Mouse (Mus musculus) limb, embryonic 14.5 days (tissue): ENCODE data around the gene Zbtb18. TPM values are rescaled to one million over a fixed set of nuclear protein-coding genes. Genes with fewer than 3 reads are reported as not detected.
A peak's percentile ranks its signal among the peaks of the same experiment; 100 is the strongest.

Experiments
- ATAC-seq: fragments of 200-750 bp; cut with Nextera tagmentation; 2 replicates; pipeline ENCODE4 v1.8.0; 2017; ENCODE audit warnings: low read depth, moderate number of reproducible peaks, moderate TSS enrichment; ENCODE audit not compliant: low FRiP score
- DNase-seq: peaks from one replicate; pipeline ENCODE4 v3.0.0-alpha.2; 2015; ENCODE audit warnings: low spot score
- H3K27ac ChIP-seq: fragments of 300-500 bp; sonication (generic); replicated peaks from 2 replicates; pipeline ENCODE4 v1.5.1; 2014; ENCODE audit warnings: low read depth, mild to moderate bottlenecking, low read length, moderate library complexity, mixed read lengths
- H3K27me3 ChIP-seq: fragments of 300-500 bp; sonication (generic); 2 replicates; pipeline ENCODE4 v1.6.1; 2014; ENCODE audit warnings: low read length, mixed read lengths; ENCODE audit not compliant: control insufficient read depth, insufficient read depth
- H3K36me3 ChIP-seq: fragments of 300-500 bp; sonication (generic); 2 replicates; pipeline ENCODE4 v1.6.1; 2014; ENCODE audit warnings: mild to moderate bottlenecking, low read length, moderate library complexity, mixed read lengths; ENCODE audit not compliant: control insufficient read depth, insufficient read depth
- H3K4me1 ChIP-seq: fragments of 300-500 bp; sonication (generic); 2 replicates; pipeline ENCODE4 v1.6.1; 2014; ENCODE audit warnings: antibody characterized with exemption, low read length, mixed read lengths; ENCODE audit not compliant: control insufficient read depth, insufficient read depth
- H3K4me2 ChIP-seq: fragments of 300-500 bp; sonication (generic); replicated peaks from 2 replicates; pipeline ENCODE4 v1.6.1; 2014; ENCODE audit warnings: low read depth, mild to moderate bottlenecking, low read length, moderate library complexity; ENCODE audit not compliant: severe bottlenecking
- H3K4me3 ChIP-seq: fragments of 300-500 bp; sonication (generic); replicated peaks from 2 replicates; pipeline ENCODE4 v1.5.1; 2014; ENCODE audit warnings: low read length
- H3K9ac ChIP-seq: fragments of 300-500 bp; sonication (generic); 2 replicates; pipeline ENCODE4 v1.6.1; 2014; ENCODE audit warnings: mild to moderate bottlenecking, low read depth, low read length, moderate library complexity; ENCODE audit not compliant: severe bottlenecking
- H3K9me3 ChIP-seq: fragments of 300-500 bp; sonication (generic); 2 replicates; pipeline ENCODE4 v1.6.1; 2016; ENCODE audit warnings: low read length; ENCODE audit not compliant: control insufficient read depth
- POLR2A ChIP-seq: fragments of 200-500 bp; IDR thresholded peaks from 2 replicates; pipeline ENCODE4 v1.8.0; 2012; ENCODE audit warnings: inconsistent platforms, mild to moderate bottlenecking, moderate library complexity, borderline replicate concordance; ENCODE audit not compliant: insufficient read depth, insufficient read length; ENCODE audit errors: extremely low read depth
- WGBS: fragments of 180-500 bp; shearing (Covaris S2); extraction: QIAGEN DNeasy Blood & Tissue Kit; methylation state at CpG from one replicate; pipeline ENCODE4 v1.1.7; 2014; 5-methylcytosine and 5-hydroxymethylcytosine counted together
- polyA plus RNA-seq, 2 experiments: library from polyadenylated mRNA; depleted of rRNA in 1 of 2; stranded (reverse) in 1 of 2; unstranded in 1 of 2; fragments of >200 nt; fragmentation: Nextera tagmentation in 1 of 2; extraction: Ambion mirVana in 1 of 2; gene quantifications; 2 replicates each; pipeline versions ENCODE4 v1.2.1 to v1.2.3; 2012 to 2014

Zbtb18 gene
- polyA plus RNA-seq, 2 experiments: 3.1 to 20.2 TPM

DNA sequence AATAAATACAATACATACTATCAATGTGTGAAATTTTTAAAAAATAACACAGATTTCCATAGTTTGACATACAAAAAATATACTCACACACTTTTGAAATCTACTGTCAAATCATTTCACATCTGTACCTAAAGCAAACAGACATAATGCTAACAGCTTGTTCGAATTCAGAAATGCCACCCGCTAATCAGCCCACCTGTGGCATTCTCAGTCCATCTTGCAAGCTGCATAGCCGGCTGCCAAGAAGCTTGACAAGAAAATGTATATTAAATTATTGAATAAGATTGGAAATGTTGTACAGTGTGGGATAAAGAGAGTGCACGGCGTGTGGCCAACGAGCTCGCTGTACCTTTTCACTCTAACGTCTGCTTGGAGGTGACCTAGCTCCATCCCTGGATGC is 52.2 kb downstream of the Zbtb18 start:
- no peak for DNase-seq
- Histone ChIP-seq H3K4me3 (no peak overlapping the region), H3K27ac (no peak overlapping the region), H3K36me3 (no peaks in the 10 kb centered on the region), H3K9ac (no peak overlapping the region), H3K4me1 (no peaks in the 10 kb centered on the region), H3K4me2 (no peak overlapping the region), H3K9me3 (no peaks in the 10 kb centered on the region), H3K27me3 (no peaks in the 10 kb centered on the region)
- ATAC-seq: no peak
- 85% methylated on average over 8 of the region's 8 CpGs for WGBS
- no peak for TF ChIP-seq POLR2A

DNA sequence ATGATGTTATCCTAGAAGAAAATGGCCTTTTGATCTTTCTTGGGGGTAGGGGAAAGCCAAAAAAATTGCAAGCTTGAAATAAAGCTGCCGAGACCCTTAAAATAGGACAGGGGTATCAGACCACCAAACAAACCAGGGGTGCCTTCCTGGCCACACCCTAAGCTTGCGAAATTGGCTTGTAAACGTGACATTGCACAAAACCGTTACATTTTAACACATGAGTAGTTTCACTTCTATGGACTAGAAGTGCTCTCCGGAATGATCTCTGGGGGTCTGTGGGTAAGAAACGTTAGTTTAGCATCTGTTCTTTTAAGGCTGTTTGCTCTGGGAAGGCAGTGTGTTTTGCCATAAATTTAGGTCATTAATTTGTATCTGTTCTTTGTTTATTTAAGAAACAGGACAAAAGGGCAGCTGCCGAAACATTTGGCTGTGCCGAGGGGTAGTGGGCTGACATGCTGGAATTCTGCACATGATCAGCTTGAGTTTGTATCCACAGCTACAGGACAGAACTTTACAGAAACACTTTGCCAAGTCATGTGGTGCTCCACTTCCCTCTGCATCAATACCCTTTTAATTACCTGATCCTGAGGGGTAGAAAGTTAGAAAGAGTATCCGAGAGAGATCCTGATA is 52.9 kb downstream of the Zbtb18 start:
- no peak for TF ChIP-seq POLR2A
- DNase-seq: no peak
- Histone ChIP-seq H3K4me3 (no peak overlapping the region), H3K27me3 (no peaks in the 10 kb centered on the region), H3K9me3 (no peaks in the 10 kb centered on the region), H3K27ac (no peak overlapping the region), H3K4me2 (peak overlapping the region; percentile 22), H3K9ac (no peak overlapping the region), H3K36me3 (no peaks in the 10 kb centered on the region), H3K4me1 (no peaks in the 10 kb centered on the region)
- 25% methylated on average over 9 of the region's 9 CpGs for WGBS
- ATAC-seq: no peak

Other genes with a start within 250 kb of the Zbtb18 start
- 14.5 and 15.3 TPM in 2 replicates for gene Akt3, start 184.1 kb upstream of the Zbtb18 start, polyA plus RNA-seq (2012; rRNA removed)
- 7.2 and 9.1 TPM in 2 replicates for gene Akt3, start 184.1 kb upstream of the Zbtb18 start, polyA plus RNA-seq (2014; fragmentation: Nextera tagmentation; extraction: Ambion mirVana)